Mouse (Mus musculus): Measurements from ENCODE around the gene Hist1h3e.

The Hist1h3e gene

DNA sequence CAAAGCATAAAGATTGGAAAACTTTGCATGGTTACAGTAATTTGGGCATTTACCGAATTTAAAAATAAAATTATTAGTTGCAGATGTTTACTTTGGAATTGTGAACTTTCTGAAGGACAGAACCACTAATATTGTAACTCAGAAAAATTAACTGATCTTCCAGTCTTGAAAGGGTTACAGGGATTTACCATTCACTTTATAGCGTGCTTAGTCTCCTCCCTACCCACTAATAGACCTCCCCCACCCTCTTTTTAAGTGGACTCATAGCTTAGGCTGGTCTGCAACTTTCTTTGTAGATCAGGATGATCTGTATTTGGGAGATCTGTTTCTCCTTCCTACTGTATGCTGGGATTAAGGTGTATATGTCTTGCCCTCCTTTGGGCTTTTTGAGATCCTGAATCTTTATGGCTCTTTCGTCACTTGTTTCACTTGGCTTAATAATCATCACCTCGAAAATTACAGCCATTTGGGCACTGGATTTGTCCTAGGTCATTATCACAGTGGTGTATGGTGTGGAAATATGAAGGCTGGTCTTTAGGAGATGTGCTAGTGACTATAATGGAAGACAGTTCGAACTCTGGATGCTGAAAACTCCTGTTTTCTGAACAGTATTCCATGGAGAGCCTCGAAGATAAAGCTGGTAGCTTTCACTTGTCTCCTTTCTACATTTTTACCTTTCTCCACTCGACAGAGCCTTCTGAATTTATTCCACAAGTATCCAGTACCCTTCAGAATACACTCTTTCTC lies 25.9 kb downstream of the Hist1h3e start:
- no peak for DNase-seq (ENCODE audit: low spot score)

DNA sequence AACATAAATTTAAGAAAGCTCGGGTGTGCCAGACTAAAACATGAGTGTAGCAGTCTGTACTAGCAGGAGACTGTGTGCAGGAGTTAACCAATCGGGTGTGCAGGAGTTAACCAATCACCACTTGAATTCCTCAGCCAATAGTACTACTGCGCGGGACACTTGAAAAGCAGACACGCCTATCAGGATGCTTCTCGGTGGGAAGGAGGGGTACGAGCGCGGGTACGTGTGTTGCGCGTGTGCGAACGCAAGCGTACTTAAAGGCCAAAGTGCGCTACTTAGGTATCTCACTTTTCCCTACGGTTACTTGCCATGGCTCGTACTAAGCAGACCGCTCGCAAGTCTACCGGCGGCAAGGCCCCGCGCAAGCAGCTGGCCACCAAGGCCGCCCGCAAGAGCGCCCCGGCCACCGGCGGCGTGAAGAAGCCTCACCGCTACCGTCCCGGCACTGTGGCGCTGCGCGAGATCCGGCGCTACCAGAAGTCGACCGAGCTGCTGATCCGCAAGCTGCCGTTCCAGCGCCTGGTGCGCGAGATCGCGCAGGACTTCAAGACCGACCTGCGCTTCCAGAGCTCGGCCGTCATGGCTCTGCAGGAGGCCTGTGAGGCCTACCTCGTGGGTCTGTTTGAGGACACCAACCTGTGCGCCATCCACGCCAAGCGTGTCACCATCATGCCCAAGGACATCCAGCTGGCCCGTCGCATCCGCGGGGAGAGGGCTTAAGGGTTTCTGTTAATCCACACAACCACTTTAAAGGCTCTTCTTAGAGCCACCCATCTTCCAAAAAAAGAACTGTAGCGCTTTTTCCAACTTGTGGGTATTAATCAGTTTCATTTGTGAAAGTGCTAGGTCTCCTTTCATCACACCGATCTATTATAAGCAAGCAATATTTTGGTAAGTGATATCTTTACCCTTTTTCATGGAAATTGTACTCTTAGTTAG lies 26.8 kb downstream of the Hist1h3e start, which contains the start of gene Hist1h3g:
Hist1h3g (plus strand) TSS at position 286 of the 939 bp plus-strand sequence.
- DNase-seq (ENCODE audit: low spot score): peak; percentile 85

DNA sequence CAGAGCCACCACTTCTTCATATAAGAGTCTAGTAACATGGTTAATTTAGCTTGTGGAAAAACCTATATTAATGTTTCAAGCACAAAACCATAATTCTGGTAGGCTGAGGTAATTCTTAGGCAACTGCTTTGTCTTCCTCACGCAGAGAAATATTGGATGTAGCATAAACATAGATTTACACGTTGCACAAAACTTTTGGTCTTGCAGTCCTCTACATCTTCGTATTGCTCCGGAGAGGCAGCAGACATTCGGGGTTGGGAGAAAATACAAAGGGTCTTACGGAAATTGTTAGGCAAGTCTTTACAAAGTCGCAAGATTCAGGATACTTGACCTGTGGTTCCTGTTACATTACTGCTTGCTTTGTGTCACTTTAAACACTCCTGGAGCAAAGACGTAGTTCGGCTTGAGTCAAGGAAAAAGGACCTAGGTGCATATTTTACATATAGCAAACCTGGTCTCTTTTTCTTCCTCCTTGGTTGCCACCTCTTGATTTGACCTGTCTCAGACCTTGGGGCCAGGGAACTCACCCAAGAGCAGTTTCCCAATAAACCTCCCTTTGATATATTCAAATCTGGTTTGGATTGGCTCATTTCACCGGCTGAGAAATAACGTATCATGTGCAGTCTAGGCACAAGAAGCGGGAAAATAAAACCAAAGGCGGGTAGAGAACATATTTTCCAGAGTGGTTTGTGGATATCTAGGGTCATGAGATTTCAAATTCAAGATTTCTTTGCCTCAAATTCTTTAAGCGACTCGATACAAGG lies 27.6 kb downstream of the Hist1h3e start:
- no peak for DNase-seq (ENCODE audit: low spot score)

DNA sequence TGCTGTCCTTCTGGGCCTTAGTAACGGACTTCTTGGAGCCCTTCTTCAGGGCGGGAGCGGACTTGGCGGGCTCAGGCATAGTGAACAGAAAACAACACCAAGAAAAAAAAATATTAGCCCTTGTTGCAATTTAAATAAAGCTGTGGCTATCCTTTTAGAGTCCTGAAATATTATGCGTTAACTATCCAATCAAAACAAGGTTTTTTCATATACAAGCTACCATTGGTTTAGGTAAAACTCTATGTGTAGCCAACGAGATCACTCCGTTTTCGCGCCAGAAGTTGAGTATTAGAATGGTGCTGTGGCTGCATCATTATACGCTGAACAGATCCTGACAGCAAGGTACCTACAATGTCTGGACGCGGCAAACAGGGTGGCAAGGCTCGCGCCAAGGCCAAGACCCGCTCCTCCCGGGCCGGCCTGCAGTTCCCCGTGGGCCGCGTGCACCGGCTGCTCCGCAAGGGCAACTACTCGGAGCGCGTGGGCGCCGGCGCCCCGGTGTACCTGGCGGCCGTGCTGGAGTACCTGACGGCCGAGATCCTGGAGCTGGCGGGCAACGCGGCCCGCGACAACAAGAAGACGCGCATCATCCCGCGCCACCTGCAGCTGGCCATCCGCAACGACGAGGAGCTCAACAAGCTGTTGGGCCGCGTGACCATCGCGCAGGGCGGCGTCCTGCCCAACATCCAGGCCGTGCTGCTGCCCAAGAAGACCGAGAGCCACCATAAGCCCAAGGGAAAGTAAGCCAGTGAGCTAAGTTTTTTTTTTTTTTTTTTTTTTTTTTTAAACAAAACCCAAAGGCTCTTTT lies 28.4 kb downstream of the Hist1h3e start, which contains the start of gene Hist1h2af:
Hist1h2af (plus strand) TSS at position 347 of the 808 bp plus-strand sequence.
- peak; percentile 50 for DNase-seq (ENCODE audit: low spot score)

DNA sequence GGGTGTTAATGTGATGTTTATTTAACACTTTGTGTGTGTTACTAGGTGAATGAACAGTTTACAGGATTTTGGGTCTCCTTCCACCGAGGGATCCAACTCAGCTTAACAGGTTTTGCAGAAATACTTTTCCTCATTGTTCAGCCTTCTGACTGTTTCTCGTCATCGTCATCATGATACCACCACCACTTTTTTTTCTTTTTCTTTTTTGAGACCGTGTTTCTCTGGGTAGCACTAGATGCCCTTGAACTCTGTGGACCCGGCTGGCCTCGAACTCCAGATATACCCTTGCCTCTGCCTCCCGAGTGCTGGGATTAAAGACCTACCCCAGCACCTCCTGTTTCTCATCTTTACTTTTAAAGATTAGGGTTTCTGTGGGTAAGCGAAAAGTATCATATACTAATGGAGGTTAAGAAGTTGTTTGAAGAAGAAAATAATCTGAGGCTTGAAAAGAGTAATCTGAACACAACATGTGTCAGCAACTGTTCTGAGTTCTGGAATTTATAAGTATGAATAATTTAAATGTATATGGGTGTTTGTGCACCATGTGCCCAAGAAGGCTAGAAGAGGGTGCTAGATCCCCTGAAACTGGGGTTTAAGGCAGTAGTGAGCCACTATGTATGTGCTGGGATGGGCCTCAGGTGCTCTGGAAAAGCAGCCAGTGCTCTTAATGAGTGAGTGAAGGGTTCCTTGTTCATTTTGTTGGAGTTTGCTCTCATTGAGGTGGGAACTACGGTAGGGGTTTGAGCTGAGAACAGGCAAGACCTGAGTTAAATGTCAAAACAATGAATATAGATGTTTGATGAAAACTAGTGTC lies 29.7 kb downstream of the Hist1h3e start:
- DNase-seq (ENCODE audit: low spot score): no peak

DNA sequence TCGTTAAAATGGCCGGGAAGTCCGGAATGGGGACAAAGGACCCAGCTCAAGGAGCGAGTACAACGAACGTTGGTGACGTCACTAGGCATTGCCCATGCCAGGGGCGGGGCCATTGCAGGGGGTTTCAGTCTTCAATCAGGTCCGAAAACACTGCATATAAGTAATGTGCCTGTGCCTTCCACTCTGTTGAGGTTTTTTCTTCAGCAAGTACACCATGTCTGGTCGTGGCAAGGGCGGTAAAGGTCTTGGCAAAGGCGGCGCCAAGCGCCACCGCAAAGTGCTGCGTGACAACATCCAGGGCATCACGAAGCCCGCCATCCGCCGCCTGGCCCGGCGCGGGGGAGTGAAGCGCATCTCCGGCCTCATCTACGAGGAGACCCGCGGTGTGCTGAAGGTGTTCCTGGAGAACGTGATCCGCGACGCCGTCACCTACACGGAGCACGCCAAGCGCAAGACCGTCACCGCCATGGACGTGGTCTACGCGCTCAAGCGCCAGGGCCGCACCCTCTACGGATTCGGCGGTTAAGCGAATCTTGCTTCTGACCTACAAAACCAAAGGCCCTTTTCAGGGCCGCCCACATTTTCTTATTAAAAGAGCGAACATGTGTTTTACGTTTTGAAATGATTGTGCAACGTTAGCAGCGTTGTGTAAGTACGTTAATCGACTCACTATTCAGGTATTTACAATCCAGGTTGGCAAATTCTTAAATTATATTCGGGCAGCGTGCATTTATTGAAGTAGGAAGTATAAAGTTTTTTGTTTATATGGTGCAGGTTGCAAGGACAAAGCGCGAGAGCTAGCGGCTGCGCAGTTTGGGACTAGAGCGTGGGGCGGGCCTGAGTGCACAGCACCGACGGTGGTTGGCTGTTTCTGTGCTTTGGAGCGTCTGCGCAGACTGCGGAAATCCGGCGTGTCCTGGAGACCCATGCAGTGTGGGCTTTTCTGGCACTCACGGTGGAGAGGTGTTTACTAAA lies 31.0 kb downstream of the Hist1h3e start, which contains the start of gene Hist1h4h:
Hist1h4h (plus strand) TSS at position 150 of the 975 bp plus-strand sequence.
- DNase-seq (ENCODE audit: low spot score): peak; percentile 94

DNA sequence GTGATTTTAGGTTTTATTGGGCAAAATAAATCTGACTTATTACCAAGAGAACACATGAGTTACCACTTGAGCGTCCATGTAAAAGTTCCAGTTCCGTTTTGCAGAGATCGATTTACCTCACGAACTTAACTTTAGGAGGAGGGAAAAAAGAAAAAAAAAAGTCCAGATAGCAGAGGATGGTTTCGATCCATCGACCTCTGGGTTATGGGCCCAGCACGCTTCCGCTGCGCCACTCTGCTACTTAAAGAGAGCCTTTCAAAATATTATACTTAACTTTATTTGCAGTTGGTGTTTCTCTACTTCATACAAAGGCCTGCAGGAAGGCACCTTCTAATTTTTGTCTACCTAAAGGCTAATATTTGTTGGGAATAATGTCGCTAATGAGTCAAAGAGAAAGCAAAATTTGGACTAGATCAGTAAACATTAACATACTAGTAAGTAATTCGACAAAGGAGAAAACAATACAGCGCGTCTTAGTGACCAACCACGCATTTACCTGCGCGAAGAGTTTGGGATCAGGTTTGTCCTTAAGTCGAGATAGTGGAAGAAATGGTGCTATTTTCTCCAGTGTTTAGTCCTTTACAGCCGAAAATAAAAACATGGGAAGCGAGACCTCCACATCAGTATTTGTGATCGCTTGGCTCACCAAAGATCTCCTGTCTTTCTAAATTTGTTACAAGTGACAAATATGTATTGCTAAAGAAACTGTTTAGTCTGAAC lies 31.8 kb downstream of the Hist1h3e start:
- peak; percentile 77 for DNase-seq (ENCODE audit: low spot score)

DNA sequence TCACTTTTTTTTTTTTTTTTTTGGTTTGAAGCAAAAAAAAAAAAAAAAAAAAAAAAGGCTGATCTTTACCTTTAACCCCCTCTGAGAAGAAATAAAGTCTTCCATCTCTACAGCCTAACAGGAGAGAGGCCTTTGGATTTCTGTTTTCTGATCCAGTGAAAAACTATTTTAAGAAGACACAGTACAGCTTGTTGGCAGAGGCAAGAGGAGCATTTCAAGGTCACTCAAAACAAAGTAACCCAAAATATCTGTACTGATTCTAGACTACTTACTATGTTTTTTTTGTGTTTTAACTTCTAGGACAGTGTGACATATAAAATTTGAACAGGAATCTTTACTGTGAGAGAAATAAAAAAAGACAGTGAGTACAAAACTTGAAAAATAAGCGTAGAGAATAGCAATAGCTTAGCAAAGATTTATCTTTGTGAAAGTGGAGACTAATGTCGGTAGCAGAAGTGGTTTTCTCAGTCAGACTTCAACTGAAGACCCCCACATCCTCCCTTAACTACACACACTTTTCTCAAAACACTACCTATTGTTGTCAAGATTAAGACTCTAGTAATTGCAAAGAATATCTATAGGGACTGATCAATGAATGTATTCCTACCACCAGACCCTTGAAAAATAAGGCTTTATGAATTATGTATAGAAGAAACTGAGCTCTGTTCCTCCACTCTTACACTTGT lies 32.5 kb downstream of the Hist1h3e start:
- no peak for DNase-seq (ENCODE audit: low spot score)

DNA sequence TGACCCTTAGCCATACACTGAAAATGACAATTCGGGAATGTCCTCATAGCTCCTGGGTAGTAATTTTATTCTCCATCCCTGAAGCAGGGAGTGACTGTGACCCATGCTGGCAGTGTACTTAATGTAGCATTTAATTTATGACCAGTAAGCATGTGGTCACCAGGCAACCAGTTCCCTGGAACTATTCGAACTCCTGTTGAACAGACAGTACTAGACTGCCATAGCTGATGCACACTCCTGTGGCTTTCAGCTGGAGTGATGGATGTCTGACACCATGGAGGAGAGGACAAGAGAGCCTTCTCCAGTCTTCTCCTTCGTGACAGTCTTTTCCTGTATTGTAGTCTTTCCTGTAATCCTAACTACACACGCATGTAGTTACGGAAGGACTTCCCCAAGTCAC lies 33.2 kb downstream of the Hist1h3e start:
- DNase-seq (ENCODE audit: low spot score): no peak

DNA sequence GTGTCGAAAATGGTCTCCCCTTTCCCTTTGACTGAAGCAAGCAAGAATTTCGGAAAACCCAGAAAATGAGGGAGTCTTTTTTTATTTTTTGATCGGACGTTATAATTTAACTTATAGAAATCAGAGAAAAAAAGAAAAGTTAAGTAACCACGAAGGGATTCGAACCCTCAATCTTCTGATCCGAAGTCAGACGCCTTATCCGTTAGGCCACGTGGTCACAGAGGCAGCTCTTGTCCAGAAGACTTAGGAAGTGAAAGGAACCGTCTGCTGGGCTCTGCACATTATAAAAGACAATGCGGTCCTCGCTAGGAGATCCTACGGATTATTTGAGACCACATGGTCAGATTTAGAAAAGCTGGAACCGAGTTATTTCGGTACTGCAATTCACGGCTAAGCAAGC lies 35.9 kb downstream of the Hist1h3e start:
- peak; percentile 86 for DNase-seq (ENCODE audit: low spot score)

DNA sequence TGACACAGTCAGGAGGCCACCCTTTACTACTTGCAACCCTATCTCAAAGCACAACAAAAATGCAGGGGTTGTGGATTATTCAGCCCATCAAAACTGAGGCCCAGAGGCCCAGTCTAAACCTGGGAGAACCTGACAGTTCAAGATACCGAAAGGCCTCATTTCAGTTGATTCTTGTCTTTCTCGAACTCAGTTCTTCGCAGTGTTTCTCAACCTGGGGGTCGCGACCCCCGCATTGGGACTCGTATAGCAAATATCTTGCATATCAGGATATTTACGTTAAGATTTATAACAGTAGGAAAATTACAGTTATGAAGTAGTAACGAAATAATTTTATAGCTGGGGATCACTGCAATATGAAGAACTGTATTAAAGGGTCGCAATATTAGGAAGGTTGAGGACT lies 36.3 kb downstream of the Hist1h3e start:
- no peak for DNase-seq (ENCODE audit: low spot score)

DNA sequence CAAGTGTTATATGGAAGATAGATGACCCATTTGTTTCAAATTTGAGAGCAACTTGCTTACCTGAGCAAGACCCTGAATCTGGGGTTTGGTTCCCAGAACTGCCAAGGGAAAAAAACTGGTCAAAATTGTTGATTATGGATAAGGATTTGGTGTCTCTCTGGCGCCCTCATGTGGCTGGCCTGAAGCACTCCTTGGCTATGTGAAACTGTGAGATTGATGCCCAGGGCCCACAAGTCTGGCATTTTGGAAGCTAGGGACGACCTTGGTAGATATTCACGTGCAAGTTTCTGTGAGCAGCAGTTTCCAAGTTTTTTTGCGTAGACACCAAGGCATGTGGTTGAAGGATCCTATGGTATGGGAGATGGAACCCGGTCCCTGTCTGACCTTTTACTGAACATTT lies 37.5 kb downstream of the Hist1h3e start:
- peak; percentile 72 for DNase-seq (ENCODE audit: low spot score)

DNA sequence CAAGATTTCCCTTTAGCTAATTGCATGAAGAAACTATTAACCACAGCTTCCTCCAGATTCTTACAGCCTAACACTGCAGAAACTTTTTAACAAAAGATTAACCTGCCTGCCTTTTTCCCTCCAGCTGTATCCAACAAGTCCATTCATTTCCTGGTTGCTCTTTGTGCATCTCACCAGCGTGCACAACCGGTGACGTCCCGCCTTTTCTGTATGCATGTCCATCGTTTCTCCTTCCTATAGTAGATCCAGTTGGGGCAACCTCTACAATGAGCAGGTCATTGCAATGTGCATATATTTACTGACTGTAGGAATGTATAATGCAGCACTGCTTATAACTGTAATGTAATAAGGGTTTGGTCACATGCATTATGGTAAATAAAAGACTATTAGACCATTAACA lies 38.2 kb downstream of the Hist1h3e start:
- DNase-seq (ENCODE audit: low spot score): no peak

DNA sequence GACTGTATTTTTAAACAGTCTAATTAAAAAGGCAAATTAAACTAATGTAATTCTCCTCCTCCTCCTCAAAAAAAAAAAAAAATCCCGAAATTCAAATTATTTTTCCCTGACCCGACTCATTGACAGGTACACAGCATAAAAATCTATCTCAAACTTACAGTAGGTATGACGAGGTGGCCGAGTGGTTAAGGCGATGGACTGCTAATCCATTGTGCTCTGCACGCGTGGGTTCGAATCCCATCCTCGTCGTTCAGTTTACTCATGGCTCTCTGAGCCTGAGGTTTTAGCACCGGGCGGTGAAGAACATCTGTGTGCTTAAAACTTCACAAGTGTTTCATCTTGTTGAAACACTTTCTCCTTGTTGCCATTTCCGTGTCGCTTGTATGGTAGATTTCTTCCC lies 40.5 kb downstream of the Hist1h3e start:
- DNase-seq (ENCODE audit: low spot score): peak; percentile 84

DNA sequence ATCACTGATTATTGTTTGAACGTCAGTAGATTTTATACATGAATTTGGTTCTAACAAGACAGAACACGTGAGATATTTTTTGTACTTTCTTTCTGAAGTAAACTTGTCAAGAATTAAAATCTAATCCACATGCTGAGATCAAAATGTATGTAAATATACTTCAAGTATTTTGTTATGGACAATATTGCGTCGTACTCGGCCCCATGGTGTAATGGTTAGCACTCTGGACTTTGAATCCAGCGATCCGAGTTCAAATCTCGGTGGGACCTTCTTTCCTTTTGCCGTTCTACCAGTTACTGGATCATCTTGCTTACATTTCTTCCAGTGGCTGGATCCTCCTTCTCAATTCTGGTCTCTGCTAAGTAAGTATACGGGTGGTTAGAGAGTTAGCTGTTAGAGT lies 42.8 kb downstream of the Hist1h3e start:
- DNase-seq (ENCODE audit: low spot score): peak; percentile 78

DNA sequence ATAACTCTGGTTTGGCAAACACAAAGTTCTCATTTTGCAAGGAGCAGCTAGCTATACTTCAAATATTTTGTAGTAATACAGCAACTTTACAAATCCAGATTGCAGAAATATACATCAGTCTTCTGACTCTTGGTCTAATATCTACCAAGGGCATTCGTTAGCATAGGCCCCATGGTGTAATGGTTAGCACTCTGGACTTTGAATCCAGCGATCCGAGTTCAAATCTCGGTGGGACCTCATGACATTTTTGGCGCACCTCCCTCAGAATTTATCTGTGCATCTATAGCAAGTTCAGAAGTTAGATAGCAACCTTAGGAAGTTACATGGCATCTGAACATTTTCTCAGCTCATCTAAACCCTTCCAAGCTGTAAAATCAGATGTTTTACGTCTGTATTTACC lies 43.3 kb downstream of the Hist1h3e start:
- peak; percentile 81 for DNase-seq (ENCODE audit: low spot score)

DNA sequence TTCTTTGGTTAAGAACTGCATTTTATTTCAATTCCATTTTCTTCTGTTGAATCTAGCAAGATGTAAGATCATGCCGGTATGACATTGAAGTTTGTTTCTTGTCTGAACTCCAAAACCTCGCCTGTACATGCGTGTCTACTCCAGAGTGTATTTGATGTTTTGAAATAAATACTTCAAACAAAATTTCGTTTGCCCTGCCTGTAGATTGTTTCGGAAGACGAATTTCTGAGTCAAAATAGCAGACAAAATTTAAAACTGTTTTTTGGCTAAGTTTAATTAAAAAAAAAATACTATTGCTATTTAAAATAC lies 43.9 kb downstream of the Hist1h3e start:
- no peak for DNase-seq (ENCODE audit: low spot score)
